Mouse (Mus musculus) megakaryocyte, adult 5-6 weeks (primary cell): ENCODE results near the gene Ubc. TPM values are rescaled to one million over a fixed set of nuclear protein-coding genes. Genes with fewer than 3 reads are reported as not detected.

Source experiments
- ATAC-seq: 2 replicates; pipeline ENCODE4 v1.8.0; 2016; ENCODE audit warnings: mild to moderate bottlenecking, inconsistent platforms; ENCODE audit not compliant: poor library complexity, severe bottlenecking
- total RNA-seq, 2 experiments: library from RNA; stranded (forward) in 1 of 2; stranded (reverse) in 1 of 2; fragments of 153-499, 151-499 nt in 1 of 2; fragments of 221-1000, 200-1000 nt in 1 of 2; gene quantifications; 2 replicates each; pipeline versions ENCODE4 v1.2.3 to v1.2.4; 2015 to 2017

The Ubc gene
- total RNA-seq, 2 experiments from 2014 or later: 265 to 355 TPM

- ATAC-seq: no peak
These were observed 6.2 kb downstream of the Ubc start for GRCm38 (mm10) chr5:125383637-125384420.

GRCm38 (mm10) chr5:125382673-125383558 is 7.1 kb downstream of the Ubc start:
- peak; percentile 64 for ATAC-seq

GRCm38 (mm10) chr5:125381954-125382672 is 7.9 kb downstream of the Ubc start:
- no peak; the same call in 1 of the 2 replicates for ATAC-seq

- no peak for ATAC-seq
These were observed 11.1 kb downstream of the Ubc start for GRCm38 (mm10) chr5:125378919-125379318.

GRCm38 (mm10) chr5:125377214-125377613 is 12.8 kb downstream of the Ubc start:
- no peak for ATAC-seq

- ATAC-seq: peak; percentile 64
These were observed 14.1 kb downstream of the Ubc start for GRCm38 (mm10) chr5:125375871-125376270.

GRCm38 (mm10) chr5:125372027-125372426 is 18.0 kb downstream of the Ubc start:
- ATAC-seq: no peak

- no peak for ATAC-seq
These were observed 18.9 kb downstream of the Ubc start for GRCm38 (mm10) chr5:125370950-125371693.

- peak; percentile 98 for ATAC-seq
These were observed 21.4 kb downstream of the Ubc start for GRCm38 (mm10) chr5:125368568-125368967.

- ATAC-seq: peak; percentile 51; the same call in 1 of the 2 replicates
These were observed 21.8 kb downstream of the Ubc start for GRCm38 (mm10) chr5:125368156-125368555.

- ATAC-seq: no peak
These were observed 25.1 kb downstream of the Ubc start for GRCm38 (mm10) chr5:125364851-125365429.

- no peak for ATAC-seq
These were observed 26.1 kb downstream of the Ubc start for GRCm38 (mm10) chr5:125363894-125364293.

- ATAC-seq: no peak
These were observed 29.0 kb downstream of the Ubc start for GRCm38 (mm10) chr5:125360981-125361510.

- no peak for ATAC-seq
These were observed 29.4 kb downstream of the Ubc start for GRCm38 (mm10) chr5:125360566-125360965.

GRCm38 (mm10) chr5:125358270-125358608 is 31.8 kb downstream of the Ubc start:
- ATAC-seq: peak; percentile 98

GRCm38 (mm10) chr5:125357543-125358269 is 32.3 kb downstream of the Ubc start:
- no peak for ATAC-seq

- no peak for ATAC-seq
These were observed 34.4 kb downstream of the Ubc start for GRCm38 (mm10) chr5:125355650-125356049.

GRCm38 (mm10) chr5:125354885-125355492 is 35.0 kb downstream of the Ubc start:
- ATAC-seq: no peak
